Mouse (Mus musculus): Measurements from ENCODE around the gene Prkag3.

GRCm38 (mm10) chr1:74698353-74698752 lies 50.7 kb downstream of the Prkag3 start:
- TF ChIP-seq FLI1 (IDR thresholded peaks at IDR 0.05; ENCODE audit: low read length) = no peak
- no peak for TF ChIP-seq GATA1 (IDR thresholded peaks at IDR 0.05; ENCODE audit: borderline replicate concordance, low read length)
